Mouse (Mus musculus) lung, postnatal 0 days (tissue): Measurements from ENCODE around the gene Rtkn2.

Experiments
- CTCF ChIP-seq: IDR thresholded peaks from 2 replicates; pipeline ENCODE4 v1.5.1; 2016; ENCODE audit warnings: antibody characterized with exemption, mild to moderate bottlenecking
- EP300 ChIP-seq: IDR thresholded peaks from 2 replicates; pipeline ENCODE4 v1.6.1; 2016; ENCODE audit warnings: antibody characterized with exemption, mild to moderate bottlenecking, control low read depth

DNA sequence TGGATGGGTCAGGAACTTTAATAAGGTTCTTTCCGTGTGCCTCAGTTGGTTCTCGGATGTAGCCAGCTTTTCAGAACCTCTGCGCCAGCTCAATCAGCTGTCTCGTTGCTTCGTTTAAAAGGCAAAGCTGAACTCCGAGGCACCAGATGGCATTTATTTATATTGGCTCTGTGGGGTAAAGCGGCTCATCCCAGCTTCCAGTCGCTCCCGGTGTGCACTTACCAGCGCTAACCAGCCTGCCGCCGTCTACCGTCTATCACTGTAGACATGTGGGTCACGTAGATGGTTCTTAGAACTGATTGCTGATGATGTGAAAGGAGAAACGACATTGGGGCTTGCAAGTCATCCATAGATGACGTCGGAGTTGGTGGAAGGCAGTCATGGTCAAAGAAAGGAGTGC lies 5.7 kb downstream of the Rtkn2 start:
- TF ChIP-seq CTCF = no peak
- no peak for TF ChIP-seq EP300
